Mouse (Mus musculus) kidney, adult 2 months (tissue): ENCODE data around the gene Zcchc2. TPM values are rescaled to one million over a fixed set of nuclear protein-coding genes. Genes with fewer than 3 reads are reported as not detected.
A peak's percentile ranks its signal among the peaks of the same experiment; 100 is the strongest.

Experiments used
- DNase-seq: peaks from one replicate; pipeline ENCODE4 v3.0.0; 2021
- H3K27ac ChIP-seq: fragments of 200-500 bp; 2 replicates; pipeline ENCODE4 v1.5.1; 2012; ENCODE audit warnings: low read depth, low read length, control low read depth, inconsistent platforms; ENCODE audit not compliant: insufficient read depth
- H3K27me3 ChIP-seq: fragments of 200-500 bp; replicated peaks from 2 replicates; pipeline ENCODE4 v1.6.1; 2012; ENCODE audit warnings: mild to moderate bottlenecking, moderate library complexity, low read length, inconsistent platforms; ENCODE audit not compliant: control insufficient read depth, insufficient read depth
- H3K36me3 ChIP-seq: fragments of 200-500 bp; 2 replicates; pipeline ENCODE4 v1.6.1; 2012; ENCODE audit warnings: mild to moderate bottlenecking, moderate library complexity, low read length, inconsistent platforms; ENCODE audit not compliant: control insufficient read depth, insufficient read depth
- H3K4me1 ChIP-seq: fragments of 200-500 bp; 2 replicates; pipeline ENCODE4 v1.6.1; 2011; ENCODE audit warnings: low read length; ENCODE audit not compliant: control insufficient read depth, insufficient read depth
- H3K4me3 ChIP-seq: fragments of 200-500 bp; 2 replicates; pipeline ENCODE4 v1.5.1; 2011; ENCODE audit warnings: mild to moderate bottlenecking, low read depth, low read length, control low read depth; ENCODE audit not compliant: insufficient read depth
- CTCF ChIP-seq: fragments of 200-500 bp; conservative IDR thresholded peaks from 2 replicates; pipeline ENCODE4 v1.5.1; 2011; ENCODE audit warnings: low read depth, mild to moderate bottlenecking, control low read depth, low read length, moderate library complexity, mixed read lengths; ENCODE audit not compliant: insufficient read depth, insufficient read length
- POLR2A ChIP-seq: fragments of 200-500 bp; IDR thresholded peaks from one replicate; pipeline ENCODE4 v1.6.1; 2011; ENCODE audit warnings: low read depth, low read length, control low read depth
- WGBS: fragments of 180-500 bp; shearing (Covaris S2); methylation state at CpG from one replicate; pipeline ENCODE4 v1.1.7; 2018; 5-methylcytosine and 5-hydroxymethylcytosine counted together
- polyA plus RNA-seq: library from polyadenylated mRNA; depleted of rRNA; stranded (reverse); fragments of >200 nt; gene quantifications from 2 replicates; pipeline ENCODE4 v1.2.3, GENCODE M21; 2012

Zcchc2 gene
- polyA plus RNA-seq, 1 experiment: 13.5 TPM

DNA sequence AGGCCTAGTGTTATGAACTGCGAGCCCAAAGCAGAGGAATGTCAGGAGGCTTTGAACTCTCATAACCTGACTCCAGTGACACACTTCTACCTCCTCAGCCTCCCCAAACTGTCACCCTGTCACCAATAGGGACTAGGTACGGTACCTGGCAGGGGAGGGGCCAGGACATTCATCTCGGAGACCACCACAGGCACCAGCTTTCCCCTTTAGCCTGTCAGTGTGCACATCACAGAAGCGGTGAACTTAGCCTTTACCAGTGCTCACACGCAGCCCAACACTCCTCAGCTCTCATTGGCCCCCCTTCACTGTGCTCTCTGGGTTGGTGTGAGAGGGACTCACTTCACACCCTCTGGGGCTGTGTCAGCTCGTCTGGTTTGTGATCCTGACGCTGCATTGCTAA is 44.6 kb downstream of the Zcchc2 start:
- Histone ChIP-seq H3K4me3 (no peak overlapping the region), H3K36me3 (no peaks in the 10 kb centered on the region), H3K4me1 (no peaks in the 10 kb centered on the region; the same call in 1 of the 2 replicates), H3K27me3 (no peaks in the 10 kb centered on the region), H3K27ac (no peak overlapping the region)
- 73% methylated on average over 7 of the region's 7 CpGs for WGBS
- no peak for TF ChIP-seq CTCF
- no peak for DNase-seq

DNA sequence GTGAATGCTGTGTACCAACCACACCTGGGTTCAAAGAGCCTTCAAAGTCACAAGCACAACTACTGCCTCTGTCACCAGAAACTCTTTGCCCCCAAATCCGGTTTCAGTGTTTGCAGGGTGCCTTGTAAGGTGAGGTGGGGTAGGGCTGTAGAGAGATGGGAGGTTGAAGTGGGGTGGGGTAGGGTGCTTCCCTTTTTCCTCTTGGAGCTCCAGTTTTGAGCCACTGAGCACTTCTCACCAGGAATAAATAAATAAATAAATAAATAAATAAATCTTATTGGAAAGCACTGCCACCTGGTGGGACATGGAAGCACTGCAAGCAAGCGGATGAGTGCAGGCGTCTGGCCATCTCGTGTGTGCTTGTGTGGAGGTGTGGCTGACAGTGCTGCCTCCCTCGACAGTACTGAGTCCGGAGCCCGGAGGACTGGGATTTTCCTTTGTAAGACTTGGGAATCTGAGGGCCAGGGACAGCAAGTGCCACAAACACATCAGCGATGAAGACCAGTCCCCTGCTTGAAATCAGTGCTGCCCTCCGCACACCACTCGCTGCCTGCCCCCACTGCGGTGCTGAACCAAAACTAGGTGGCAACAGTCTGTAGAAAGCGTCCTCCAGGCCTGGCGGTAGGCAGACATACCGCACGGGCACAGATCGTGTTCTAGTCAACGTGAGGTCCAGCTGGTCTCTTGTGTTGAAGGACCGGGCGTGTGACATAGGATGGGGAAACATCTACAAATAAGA is 46.8 kb downstream of the Zcchc2 start:
- 58% methylated on average over 19 of the region's 19 CpGs for WGBS
- no peaks in the 10 kb centered on the region for H3K27me3 ChIP-seq
- no peaks in the 10 kb centered on the region; the same call in 1 of the 2 replicates for H3K4me1 ChIP-seq
- DNase-seq: peak; percentile 68
- H3K36me3 ChIP-seq: no peaks in the 10 kb centered on the region; the same call in 1 of the 2 replicates
- H3K27ac ChIP-seq: no peak overlapping the region
- no peak overlapping the region for H3K4me3 ChIP-seq
- TF ChIP-seq POLR2A (no peak), CTCF (peak; percentile 72)

DNA sequence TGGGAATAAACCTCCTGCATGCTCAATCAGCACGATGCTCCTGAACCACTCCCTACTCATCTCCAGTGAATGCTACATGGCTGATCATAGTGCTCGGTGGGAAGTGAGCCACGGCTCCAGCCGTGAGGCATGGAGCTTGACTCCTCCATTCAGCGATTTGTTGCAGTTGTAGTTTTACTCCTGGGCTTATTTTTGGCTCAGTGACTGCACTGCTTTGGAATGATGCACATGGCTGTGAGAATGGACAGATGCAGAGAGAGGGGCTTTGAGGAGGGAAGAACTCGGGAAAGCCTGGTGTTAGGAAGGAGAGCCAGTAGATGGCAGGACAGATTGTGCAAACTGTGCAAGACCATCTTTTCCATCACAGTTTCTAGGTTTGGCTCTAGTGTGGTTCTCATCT is 49.1 kb downstream of the Zcchc2 start:
- H3K27me3 ChIP-seq: no peaks in the 10 kb centered on the region
- no peak overlapping the region for H3K4me3 ChIP-seq
- TF ChIP-seq POLR2A (no peak), CTCF (no peak)
- no peak for DNase-seq
- no peaks in the 10 kb centered on the region; the same call in 1 of the 2 replicates for H3K36me3 ChIP-seq
- no peaks in the 10 kb centered on the region; the same call in 1 of the 2 replicates for H3K4me1 ChIP-seq
- no peak overlapping the region for H3K27ac ChIP-seq
- 43% methylated on average over 6 of the region's 6 CpGs for WGBS

GRCm38 (mm10) chr1:106040271-106040670 is 50.1 kb downstream of the Zcchc2 start:
- no peaks in the 10 kb centered on the region for H3K27me3 ChIP-seq
- TF ChIP-seq CTCF: no peak
- no peak for TF ChIP-seq POLR2A
- WGBS: 96% methylated on average over 4 of the region's 4 CpGs
- no peak overlapping the region for H3K27ac ChIP-seq
- DNase-seq: no peak
- H3K36me3 ChIP-seq: no peaks in the 10 kb centered on the region; the same call in 1 of the 2 replicates
- no peak overlapping the region for H3K4me3 ChIP-seq
- H3K4me1 ChIP-seq: no peaks in the 10 kb centered on the region

DNA sequence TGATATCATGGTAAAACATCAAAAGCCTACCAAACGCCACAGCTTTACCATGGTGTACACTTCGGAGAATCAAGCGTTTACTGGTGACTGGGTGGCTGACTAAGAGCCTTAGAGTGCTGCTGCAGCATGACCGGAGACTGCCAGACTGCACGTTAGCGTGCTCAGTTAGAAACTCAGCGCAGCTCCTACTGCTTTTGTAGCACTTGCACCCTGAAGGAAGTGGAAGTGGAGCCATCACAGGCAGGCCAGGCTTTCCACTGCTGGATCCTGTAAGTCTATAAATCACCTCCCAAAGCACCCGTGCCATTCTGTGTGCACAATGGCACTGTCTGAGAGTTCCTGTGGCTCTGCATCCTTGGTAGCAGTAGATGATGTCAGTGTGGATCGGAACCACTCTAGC is 52.0 kb downstream of the Zcchc2 start:
- DNase-seq: no peak
- 88% methylated on average over 9 of the region's 9 CpGs for WGBS
- no peaks in the 10 kb centered on the region for H3K4me1 ChIP-seq

DNA sequence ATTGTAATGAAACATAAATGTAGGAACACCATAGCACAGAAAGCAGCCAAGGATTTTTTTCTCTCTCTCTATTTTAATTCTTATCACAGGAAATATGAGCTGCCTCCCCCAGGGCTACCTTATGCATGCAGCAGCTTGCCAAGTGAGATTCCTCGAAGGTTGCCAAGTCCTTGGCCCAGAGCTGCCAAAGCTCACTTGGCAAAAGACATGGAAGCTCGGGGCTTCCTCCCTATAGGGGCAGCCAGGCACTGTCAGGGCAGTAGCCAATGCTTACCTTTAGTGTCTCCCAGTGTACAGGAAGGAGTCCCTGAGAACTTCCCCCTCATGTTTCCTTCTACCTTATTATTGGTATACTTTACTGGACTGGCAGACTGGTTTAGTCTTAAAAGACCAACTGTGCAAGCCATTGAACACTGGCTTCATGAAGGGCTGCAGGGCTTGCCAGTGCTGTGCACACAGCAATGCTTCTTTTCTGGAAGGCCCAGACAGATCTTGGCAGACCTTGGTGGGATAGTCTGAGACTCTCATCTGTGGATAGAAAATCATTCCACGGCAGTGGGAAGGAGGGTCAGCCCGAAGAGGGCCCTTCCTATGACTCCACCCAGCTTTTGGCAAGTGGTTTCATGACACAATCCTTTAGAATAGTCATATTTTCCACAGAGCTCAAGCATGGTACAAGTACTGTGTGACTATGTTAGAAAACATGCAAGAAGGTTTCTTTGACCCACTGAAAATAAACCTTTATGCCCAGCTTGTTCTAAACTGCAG is 53.0 kb downstream of the Zcchc2 start:
- Histone ChIP-seq H3K4me1 (no peaks in the 10 kb centered on the region), H3K36me3 (no peaks in the 10 kb centered on the region; the same call in 1 of the 2 replicates), H3K27me3 (no peaks in the 10 kb centered on the region), H3K27ac (no peak overlapping the region), H3K4me3 (no peak overlapping the region)
- WGBS: 48% methylated on average over 4 of the region's 4 CpGs
- TF ChIP-seq CTCF (no peak), POLR2A (no peak)
- DNase-seq: peak; percentile 34

More for the DNA sequence above, 52.0 kb downstream of the Zcchc2 start:
- TF ChIP-seq CTCF: no peak
- TF ChIP-seq POLR2A: no peak
- Histone ChIP-seq H3K36me3 (no peaks in the 10 kb centered on the region; the same call in 1 of the 2 replicates), H3K27me3 (no peaks in the 10 kb centered on the region), H3K4me3 (no peak overlapping the region), H3K27ac (no peak overlapping the region)

- H3K27ac ChIP-seq: no peak overlapping the region
- H3K4me1 ChIP-seq: no peaks in the 10 kb centered on the region
- no peak for DNase-seq
- H3K4me3 ChIP-seq: no peak overlapping the region
- no peak for TF ChIP-seq POLR2A
- no peak for TF ChIP-seq CTCF
- WGBS: 96% methylated on average over 6 of the region's 6 CpGs
- H3K36me3 ChIP-seq: no peaks in the 10 kb centered on the region
- no peaks in the 10 kb centered on the region for H3K27me3 ChIP-seq
Observed at GRCm38 (mm10) chr1:106049036-106049435, 58.8 kb downstream of the Zcchc2 start.
